Mouse (Mus musculus): ENCODE measurements around the gene Nubpl. TPM values are rescaled to one million over a fixed set of nuclear protein-coding genes. Genes with fewer than 3 reads are reported as not detected.

The Nubpl gene
- total and polyA plus RNA-seq, 2 experiments from 2014 or later = 3.6 to 6.9 TPM

GRCm38 (mm10) chr12:52361198-52361597, 263.7 kb downstream of the Nubpl start:
- ATAC-seq (ENCODE audit: low FRiP score) (no peak), DNase-seq (ENCODE audit: low spot score) (no peak)
- no peak overlapping the region for H3K4me2 ChIP-seq (ENCODE audit: low read depth, low read length, poor library complexity, severe bottlenecking)
- no peak overlapping the region for H3K27ac ChIP-seq (ENCODE audit: low read depth, low read length)
- 26% methylated on average over 6 of the region's 6 CpGs for WGBS
- no peaks in the 10 kb centered on the region for H3K27me3 ChIP-seq (ENCODE audit: insufficient read depth, low read length)
- H3K36me3 ChIP-seq (ENCODE audit: insufficient read depth, low read length) = no peaks in the 10 kb centered on the region
- H3K9me3 ChIP-seq (ENCODE audit: low read length) = 0 out of 2 replicates have a peak, but pooled peaks cover 4% of the 10 kb centered on the region
- no peaks in the 10 kb centered on the region for H3K4me1 ChIP-seq (ENCODE audit: insufficient read depth, low read length)
- no peak overlapping the region for H3K9ac ChIP-seq (replicated peaks; ENCODE audit: low read length, poor library complexity, severe bottlenecking)
- H3K4me3 ChIP-seq (ENCODE audit: low read depth, low read length) = no peak overlapping the region
- TF ChIP-seq CTCF (IDR thresholded peaks at IDR 0.05) = no peak

Other genes with a start within 250 kb of the Nubpl start
- 17.7 and 25.3 TPM in 2 replicates for gene Heatr5a, start 126.4 kb upstream of the Nubpl start, total RNA-seq (2014; rRNA removed)
- gene Heatr5a, start 126.4 kb upstream of the Nubpl start, polyA plus RNA-seq (2015; fragmentation: Nextera tagmentation; extraction: Ambion mirVana) = 2.6 and 3.3 TPM in 2 replicates
- 11.6 and 23.8 TPM in 2 replicates for gene Dtd2, start 91.2 kb upstream of the Nubpl start, total RNA-seq (2014; rRNA removed)
- gene Dtd2, start 91.2 kb upstream of the Nubpl start, polyA plus RNA-seq (2015; fragmentation: Nextera tagmentation; extraction: Ambion mirVana) = 31.1 and 33.2 TPM in 2 replicates
- not detected in 2 replicates for gene Gpr33, start 69.7 kb upstream of the Nubpl start, total RNA-seq (2014; rRNA removed)
- not detected in 2 replicates for gene Gpr33, start 69.7 kb upstream of the Nubpl start, polyA plus RNA-seq (2015; fragmentation: Nextera tagmentation; extraction: Ambion mirVana)